Mouse (Mus musculus) cerebellum, adult 9-10 months (tissue): Measurements from ENCODE around the gene Ehmt1.
A peak's percentile ranks its signal among the peaks of the same experiment; 100 is the strongest.
"Not testable (repeated sequence)": the region's sequence is repeated elsewhere in the genome, so short reads cannot be mapped to it uniquely, and the experiment has no call there.

Experiments used
- DNase-seq: peaks from one replicate; pipeline ENCODE4 v3.0.0; 2022

Gene Ehmt1

GRCm38 (mm10) chr2:24918930-24919838 is at the start of gene Ehmt1:
Gene Ehmt1, minus strand, starts transcription at chr2:24919614.
- DNase-seq, result peak; percentile 95

GRCm38 (mm10) chr2:24962304-24963000 is 43.0 kb upstream of the Ehmt1 start, which contains the start of gene Dph7:
Gene Dph7, plus strand, starts transcription at chr2:24962400.
- peak; percentile 87 for DNase-seq

GRCm38 (mm10) chr2:24960910-24961309 is 41.5 kb upstream of the Ehmt1 start:
- no peak for DNase-seq

- no peak for DNase-seq
Measured at GRCm38 (mm10) chr2:24952537-24953055, 33.2 kb upstream of the Ehmt1 start.

- no peak for DNase-seq
Measured at GRCm38 (mm10) chr2:24950189-24950535, 30.7 kb upstream of the Ehmt1 start.

- DNase-seq, result peak; percentile 97
Measured at GRCm38 (mm10) chr2:24949421-24950188, 30.2 kb upstream of the Ehmt1 start, which contains the start of gene Zmynd19. Gene Zmynd19, plus strand, starts transcription at chr2:24949792.

GRCm38 (mm10) chr2:24944304-24944703 is 24.9 kb upstream of the Ehmt1 start:
- not testable (repeated sequence) for DNase-seq

- no peak for DNase-seq
Measured at GRCm38 (mm10) chr2:24942092-24942491, 22.7 kb upstream of the Ehmt1 start.

GRCm38 (mm10) chr2:24935057-24935796 is 15.8 kb upstream of the Ehmt1 start, which contains the start of gene Arrdc1:
Gene Arrdc1, minus strand, starts transcription at chr2:24935252.
- peak; percentile 90 for DNase-seq

- DNase-seq, result peak; percentile 74
Measured at GRCm38 (mm10) chr2:24934441-24934963, 15.1 kb upstream of the Ehmt1 start.

- DNase-seq, result no peak
Measured at GRCm38 (mm10) chr2:24929593-24929992, 10.2 kb upstream of the Ehmt1 start.

GRCm38 (mm10) chr2:24929119-24929518 is 9.7 kb upstream of the Ehmt1 start:
- DNase-seq, result no peak

GRCm38 (mm10) chr2:24927810-24928479 is 8.5 kb upstream of the Ehmt1 start:
- no peak for DNase-seq

GRCm38 (mm10) chr2:24926965-24927358 is 7.5 kb upstream of the Ehmt1 start:
- DNase-seq, result no peak

- no peak for DNase-seq
Measured at GRCm38 (mm10) chr2:24926345-24926964, 7.0 kb upstream of the Ehmt1 start.

- DNase-seq, result no peak
Measured at GRCm38 (mm10) chr2:24925284-24925683, 5.9 kb upstream of the Ehmt1 start.

GRCm38 (mm10) chr2:24923561-24923960 is 4.1 kb upstream of the Ehmt1 start:
- DNase-seq, result no peak

GRCm38 (mm10) chr2:24919839-24920175 is 393 bp upstream of the Ehmt1 start:
- no peak for DNase-seq

GRCm38 (mm10) chr2:24914762-24915161 is 4.7 kb downstream of the Ehmt1 start:
- DNase-seq, result no peak

GRCm38 (mm10) chr2:24912589-24912988 is 6.8 kb downstream of the Ehmt1 start:
- no peak for DNase-seq

- DNase-seq, result no peak
Measured at GRCm38 (mm10) chr2:24912189-24912588, 7.2 kb downstream of the Ehmt1 start.
